Mouse (Mus musculus) embryonic facial prominence, embryonic 14.5 days (tissue): ENCODE measurements around the gene Sema3e. TPM values are rescaled to one million over a fixed set of nuclear protein-coding genes. Genes with fewer than 3 reads are reported as not detected.
A peak's percentile ranks its signal among the peaks of the same experiment; 100 is the strongest.

Experiments used
- ATAC-seq: fragments of 200-750 bp; cut with Nextera tagmentation; 2 replicates; pipeline ENCODE4 v1.8.0; 2017; ENCODE audit warnings: low read depth, moderate number of reproducible peaks, moderate TSS enrichment
- DNase-seq: peaks from one replicate; pipeline ENCODE4 v3.0.0-alpha.2; 2015; ENCODE audit warnings: low spot score
- H3K27ac ChIP-seq: fragments of 300-500 bp; sonication (generic); replicated peaks from 2 replicates; pipeline ENCODE4 v1.5.1; 2014; ENCODE audit warnings: low read depth, mild to moderate bottlenecking, low read length, moderate library complexity
- H3K27me3 ChIP-seq: fragments of 300-500 bp; sonication (generic); replicated peaks from 2 replicates; pipeline ENCODE4 v1.6.1; 2014; ENCODE audit warnings: low read length; ENCODE audit not compliant: control insufficient read depth, insufficient read depth
- H3K36me3 ChIP-seq: fragments of 300-500 bp; sonication (generic); 2 replicates; pipeline ENCODE4 v1.6.1; 2014; ENCODE audit warnings: low read length, mixed read lengths; ENCODE audit not compliant: control insufficient read depth, insufficient read depth
- H3K4me1 ChIP-seq: fragments of 300-500 bp; sonication (generic); 2 replicates; pipeline ENCODE4 v1.6.1; 2014; ENCODE audit warnings: antibody characterized with exemption, low read length; ENCODE audit not compliant: control insufficient read depth, insufficient read depth
- H3K4me2 ChIP-seq: fragments of 300-500 bp; sonication (generic); 2 replicates; pipeline ENCODE4 v1.6.1; 2014; ENCODE audit warnings: low read depth, mild to moderate bottlenecking, low read length, moderate library complexity, mixed read lengths
- H3K4me3 ChIP-seq: fragments of 300-500 bp; sonication (generic); 2 replicates; pipeline ENCODE4 v1.5.1; 2014; ENCODE audit warnings: low read depth, mild to moderate bottlenecking, low read length
- H3K9ac ChIP-seq: fragments of 300-500 bp; sonication (generic); 2 replicates; pipeline ENCODE4 v1.6.1; 2014; ENCODE audit warnings: low read depth, mild to moderate bottlenecking, low read length, moderate library complexity, mixed read lengths
- H3K9me3 ChIP-seq: fragments of 300-500 bp; sonication (generic); 2 replicates; pipeline ENCODE4 v1.6.1; 2016; ENCODE audit warnings: low read length; ENCODE audit not compliant: control insufficient read depth
- WGBS: fragments of 180-500 bp; shearing (Covaris S2); extraction: QIAGEN DNeasy Blood & Tissue Kit; methylation state at CpG from one replicate; pipeline ENCODE4 v1.1.7; 2014; 5-methylcytosine and 5-hydroxymethylcytosine counted together
- polyA plus RNA-seq: library from polyadenylated mRNA; unstranded; fragments of >200 nt; fragmentation: Nextera tagmentation; extraction: Ambion mirVana; gene quantifications from 2 replicates; pipeline ENCODE4 v1.2.1, GENCODE M21; 2014

The Sema3e gene
- polyA plus RNA-seq, 1 experiment from 2014 or later, result 4.4 TPM

GRCm38 (mm10) chr5:14198344-14199040, 173.4 kb downstream of the Sema3e start:
- ATAC-seq, result no peak

GRCm38 (mm10) chr5:14206794-14207193, 181.7 kb downstream of the Sema3e start:
- no peaks in the 10 kb centered on the region for H3K9me3 ChIP-seq
- H3K9ac ChIP-seq, result no peak overlapping the region
- no peaks in the 10 kb centered on the region for H3K4me1 ChIP-seq
- WGBS, result 69% methylated on average over 2 of the region's 2 CpGs
- ATAC-seq, result no peak
- H3K27me3 ChIP-seq, result no peaks in the 10 kb centered on the region
- DNase-seq, result no peak
- no peak overlapping the region for H3K4me3 ChIP-seq
- H3K4me2 ChIP-seq, result no peak overlapping the region
- H3K36me3 ChIP-seq, result no peaks in the 10 kb centered on the region
- no peak overlapping the region for H3K27ac ChIP-seq

More at GRCm38 (mm10) chr5:14198344-14199040, 173.4 kb downstream of the Sema3e start:
- DNase-seq, result no peak
- Histone ChIP-seq H3K4me2 (no peak overlapping the region), H3K27me3 (no peaks in the 10 kb centered on the region), H3K27ac (no peak overlapping the region), H3K9ac (no peak overlapping the region), H3K9me3 (no peaks in the 10 kb centered on the region), H3K4me3 (no peak overlapping the region), H3K4me1 (no peaks in the 10 kb centered on the region), H3K36me3 (no peaks in the 10 kb centered on the region)
- WGBS, result 69% methylated on average over 3 of the region's 3 CpGs

DNA sequence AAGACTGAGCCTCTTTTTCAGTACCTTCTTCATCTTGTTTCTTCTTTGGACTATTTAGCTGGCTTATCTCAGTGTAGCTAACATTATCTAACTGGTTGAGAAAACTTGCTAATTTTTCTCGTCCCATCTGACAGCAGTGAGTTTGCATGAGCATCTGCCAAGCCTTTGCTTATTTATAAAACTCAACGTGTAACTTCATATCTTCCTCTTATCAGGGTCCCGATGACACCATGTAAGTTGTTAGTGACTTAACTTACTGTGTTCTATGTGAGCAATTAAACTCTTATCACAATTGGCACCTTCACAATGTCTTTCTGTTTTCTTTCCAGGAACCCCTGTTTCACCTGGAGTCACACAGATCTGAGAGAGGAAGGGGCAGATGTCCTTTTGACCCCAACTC, 184.9 kb downstream of the Sema3e start:
- no peak for ATAC-seq
- no peak overlapping the region for H3K27ac ChIP-seq
- no peak overlapping the region for H3K4me3 ChIP-seq
- no peak for DNase-seq
- H3K9ac ChIP-seq, result no peak overlapping the region
- no peaks in the 10 kb centered on the region for H3K27me3 ChIP-seq
- no peak overlapping the region for H3K4me2 ChIP-seq
- H3K4me1 ChIP-seq, result no peaks in the 10 kb centered on the region
- H3K9me3 ChIP-seq, result no peaks in the 10 kb centered on the region
- no peaks in the 10 kb centered on the region for H3K36me3 ChIP-seq
- WGBS, result 62% methylated on average over 3 of the region's 3 CpGs

GRCm38 (mm10) chr5:14216211-14216610, 191.1 kb downstream of the Sema3e start:
- 59% methylated on average over 7 of the region's 7 CpGs for WGBS
- Histone ChIP-seq H3K4me3 (no peak overlapping the region), H3K4me1 (no peaks in the 10 kb centered on the region), H3K36me3 (no peaks in the 10 kb centered on the region), H3K27ac (no peak overlapping the region), H3K4me2 (no peak overlapping the region), H3K9ac (no peak overlapping the region), H3K9me3 (no peaks in the 10 kb centered on the region), H3K27me3 (no peaks in the 10 kb centered on the region)
- ATAC-seq, result no peak
- DNase-seq, result peak; percentile 37

DNA sequence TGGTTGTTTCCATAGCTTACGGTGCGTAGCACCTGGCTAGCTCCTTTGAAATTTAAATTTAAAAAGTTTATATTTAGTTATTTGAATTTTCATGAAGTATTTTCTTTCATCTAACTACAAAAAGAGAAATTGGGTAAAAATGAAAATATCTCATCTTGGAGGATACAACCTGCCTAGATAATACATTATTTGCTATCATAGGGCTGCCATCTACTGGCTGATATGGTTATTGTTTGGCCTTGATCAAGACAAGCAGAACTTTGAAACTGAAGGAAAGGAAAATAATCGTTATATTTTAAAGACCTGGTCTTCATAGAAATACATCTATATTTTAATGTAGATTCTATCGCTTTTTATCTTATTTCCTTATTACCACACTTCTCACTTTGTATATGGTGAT, 193.6 kb downstream of the Sema3e start:
- H3K36me3 ChIP-seq, result no peaks in the 10 kb centered on the region
- peak; percentile 63 for DNase-seq
- 62% methylated on average over 4 of the region's 4 CpGs for WGBS

DNA sequence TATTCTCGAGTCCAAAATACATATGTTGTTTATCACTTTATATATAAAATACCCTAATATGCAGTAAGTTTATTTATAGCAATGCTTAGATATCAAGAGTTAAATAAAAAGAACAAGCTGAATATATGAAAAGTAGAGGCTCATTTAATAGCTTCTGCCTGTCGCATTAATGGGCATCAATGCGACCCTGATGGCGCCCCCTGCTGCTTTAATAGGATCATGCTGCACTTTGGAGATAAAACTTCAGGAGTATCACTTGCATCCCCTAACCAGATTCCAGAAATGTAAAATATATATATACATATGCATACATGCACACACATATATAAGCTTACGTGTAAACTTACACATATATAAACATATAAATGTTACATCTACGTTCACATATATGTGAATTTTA, 199.4 kb downstream of the Sema3e start:
- DNase-seq, result no peak
- Histone ChIP-seq H3K27me3 (no peaks in the 10 kb centered on the region), H3K4me3 (no peak overlapping the region), H3K4me1 (no peaks in the 10 kb centered on the region), H3K9me3 (no peaks in the 10 kb centered on the region), H3K27ac (no peak overlapping the region), H3K36me3 (no peaks in the 10 kb centered on the region), H3K9ac (no peak overlapping the region), H3K4me2 (no peak overlapping the region)
- ATAC-seq, result no peak
- 92% methylated on average over 6 of the region's 6 CpGs for WGBS

More for the DNA sequence above, 193.6 kb downstream of the Sema3e start:
- H3K9ac ChIP-seq, result no peak overlapping the region
- no peak for ATAC-seq
- no peak overlapping the region for H3K4me3 ChIP-seq
- H3K9me3 ChIP-seq, result no peaks in the 10 kb centered on the region
- H3K27me3 ChIP-seq, result no peaks in the 10 kb centered on the region
- no peak overlapping the region for H3K4me2 ChIP-seq
- H3K27ac ChIP-seq, result no peak overlapping the region
- no peaks in the 10 kb centered on the region for H3K4me1 ChIP-seq

DNA sequence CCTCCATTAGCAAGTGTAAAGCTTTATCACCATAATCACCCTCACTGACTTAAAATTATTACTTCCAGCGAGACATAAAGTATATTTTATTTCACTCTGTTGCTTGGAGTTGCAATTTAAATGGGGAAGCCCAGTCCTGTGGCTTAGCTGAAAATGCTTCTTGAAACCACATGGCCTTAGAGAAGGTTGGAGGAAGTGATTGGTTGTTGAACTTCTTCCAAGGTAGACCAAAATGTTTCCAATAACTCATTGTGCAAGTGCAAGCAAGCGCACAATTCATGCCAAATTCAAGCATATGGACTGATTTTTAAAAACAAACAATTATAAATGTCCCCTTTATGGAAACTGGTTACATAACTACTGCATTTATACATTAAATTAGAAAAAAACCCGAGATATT, 206.0 kb downstream of the Sema3e start:
- no peak overlapping the region for H3K4me3 ChIP-seq
- WGBS, result 61% methylated on average over 3 of the region's 3 CpGs
- no peak for ATAC-seq
- no peaks in the 10 kb centered on the region for H3K4me1 ChIP-seq
- peak; percentile 78 for DNase-seq
- no peak overlapping the region for H3K4me2 ChIP-seq
- no peaks in the 10 kb centered on the region for H3K27me3 ChIP-seq
- no peaks in the 10 kb centered on the region for H3K9me3 ChIP-seq
- H3K36me3 ChIP-seq, result no peaks in the 10 kb centered on the region
- no peak overlapping the region for H3K9ac ChIP-seq
- H3K27ac ChIP-seq, result 0 out of 2 replicates have a peak overlapping the region, but pooled peaks have one; percentile 15

- Histone ChIP-seq H3K4me3 (no peak overlapping the region), H3K36me3 (no peaks in the 10 kb centered on the region), H3K4me1 (no peaks in the 10 kb centered on the region), H3K9ac (no peak overlapping the region), H3K27ac (no peak overlapping the region), H3K9me3 (no peaks in the 10 kb centered on the region), H3K27me3 (no peaks in the 10 kb centered on the region), H3K4me2 (no peak overlapping the region)
- ATAC-seq (no peak), DNase-seq (peak; percentile 30)
- WGBS, result 38% methylated on average over 8 of the region's 8 CpGs
These were observed 227.5 kb downstream of the Sema3e start for GRCm38 (mm10) chr5:14252583-14252982.

GRCm38 (mm10) chr5:14253328-14253727, 228.3 kb downstream of the Sema3e start:
- Histone ChIP-seq H3K9me3 (no peaks in the 10 kb centered on the region), H3K4me2 (no peak overlapping the region), H3K27ac (no peak overlapping the region), H3K36me3 (no peaks in the 10 kb centered on the region), H3K27me3 (no peaks in the 10 kb centered on the region), H3K4me3 (no peak overlapping the region), H3K9ac (no peak overlapping the region), H3K4me1 (no peaks in the 10 kb centered on the region)
- DNase-seq, result no peak
- ATAC-seq, result no peak
- WGBS, result 70% methylated on average over 1 of the region's 1 CpGs
